Mouse (Mus musculus): Measurements from ENCODE around the gene Il15.

DNA sequence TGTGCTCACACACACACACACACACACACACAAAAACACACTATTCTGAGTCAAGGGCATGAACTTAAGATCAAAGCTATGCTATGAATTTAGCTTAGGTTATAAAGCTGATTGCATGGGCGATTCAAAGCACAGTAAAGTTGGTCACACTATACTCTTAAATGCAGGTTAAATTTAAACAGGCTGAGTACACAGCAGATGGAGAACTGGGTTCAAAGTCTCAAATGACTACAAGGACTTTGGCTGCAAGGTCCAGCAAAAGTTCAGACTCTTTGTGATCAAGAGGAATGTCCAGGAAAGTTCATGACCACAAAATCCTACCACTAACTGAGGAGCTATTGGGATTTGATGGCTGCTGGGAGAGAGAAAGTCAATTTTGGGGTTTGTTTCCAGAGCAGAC lies 12.5 kb upstream of the Il15 start:
- TF ChIP-seq CTCF (IDR thresholded peaks at IDR 0.05; ENCODE audit: control insufficient read depth, insufficient read depth, insufficient read length) (no peak), MYOD1 (IDR thresholded peaks at IDR 0.05; ENCODE audit: control insufficient read depth, insufficient read length, low read depth) (no peak), MYOG (IDR thresholded peaks at IDR 0.05; ENCODE audit: control insufficient read depth, extremely low read depth, insufficient read length) (no peak), MAX (IDR thresholded peaks at IDR 0.05) (no peak), USF1 (IDR thresholded peaks at IDR 0.05; ENCODE audit: low read depth) (no peak), CEBPB (IDR thresholded peaks at IDR 0.05; ENCODE audit: low read depth) (no peak), FOSL1 (IDR thresholded peaks at IDR 0.05; ENCODE audit: insufficient read depth, low read length, poor library complexity, severe bottlenecking) (no peak)

All from C2C12 (cell line).